Mouse (Mus musculus): ENCODE measurements around the gene Mrpl43.

- TF ChIP-seq POLR2A (IDR thresholded peaks at IDR 0.05; ENCODE audit: extremely low read depth, insufficient read depth, low read length), result 0 out of 2 replicates have a peak, but pooled peaks have one; percentile 24
- peak; percentile 75 for TF ChIP-seq CTCF (IDR thresholded peaks at IDR 0.05; ENCODE audit: extremely low read depth, insufficient read depth, low read length)
Observed at GRCm38 (mm10) chr19:45030746-45031693, 24.8 kb upstream of the Mrpl43 start.
